Mouse (Mus musculus) stomach, postnatal 0 days (tissue): ENCODE data around the gene Wee2.

ENCODE experiments used
- CTCF ChIP-seq: IDR thresholded peaks from 2 replicates; pipeline ENCODE4 v1.5.1; 2016; ENCODE audit warnings: antibody characterized with exemption, low read depth, mild to moderate bottlenecking, moderate library complexity
- EP300 ChIP-seq: optimal IDR thresholded peaks from 2 replicates; pipeline ENCODE3; 2016; ENCODE audit warnings: antibody characterized with exemption

DNA sequence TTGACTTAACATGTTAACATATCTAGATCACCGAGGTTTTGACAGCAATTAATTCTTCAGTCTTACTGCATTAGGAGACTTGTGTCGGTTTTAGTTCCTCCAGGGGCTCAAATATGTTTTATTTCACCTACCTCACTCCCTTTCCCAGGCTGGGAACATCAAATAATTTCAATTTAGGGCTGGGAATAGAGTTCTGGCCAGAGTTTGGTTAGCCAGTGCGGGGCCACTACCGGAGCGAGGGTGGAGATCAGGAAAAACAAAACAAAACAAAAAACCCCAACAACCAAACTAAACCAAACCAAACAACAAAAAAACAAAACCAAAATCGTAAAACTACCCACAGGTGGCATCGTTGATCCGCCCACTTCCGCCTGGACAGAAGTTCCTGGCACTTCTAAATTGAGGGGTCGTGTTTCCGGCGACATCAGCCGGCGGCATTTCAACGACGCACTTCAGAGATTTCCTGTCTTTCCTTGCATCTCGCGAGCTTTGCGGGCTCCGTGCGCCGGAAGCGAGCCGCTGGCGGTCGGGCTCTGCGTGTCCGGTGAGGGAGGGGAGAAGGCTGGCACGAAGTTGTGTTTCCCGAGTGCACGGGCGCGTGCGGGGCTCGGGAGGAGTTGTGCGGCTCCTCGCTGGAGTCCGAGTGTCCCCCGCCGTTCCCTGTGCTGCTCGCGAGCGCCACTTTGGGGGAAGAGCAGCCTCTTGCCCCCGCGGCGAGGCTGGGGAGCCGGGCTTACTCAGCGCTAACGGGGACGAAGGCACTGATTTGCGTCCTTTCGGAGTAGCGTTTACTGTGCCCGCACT lies 32.2 kb downstream of the Wee2 start, which contains the start of gene Ssbp1:
- TF ChIP-seq CTCF = peak; percentile 40
- TF ChIP-seq EP300 = peak; percentile 98
